Mouse (Mus musculus) embryonic facial prominence, embryonic 11.5 days (tissue): ENCODE measurements at regions not wholly inside any gene's neighbourhood (a gene's known extent, or its start where the extent isn't known, plus 50 kb on each side); places are given as distances from the start of the nearest gene placed in this dataset.

Source experiments
- ATAC-seq: fragments of 200-750 bp; cut with Nextera tagmentation; replicated peaks from 2 replicates; pipeline ENCODE4 v1.8.0; 2017; ENCODE audit warnings: low read depth; ENCODE audit not compliant: insufficient number of reproducible peaks, low FRiP score, low TSS enrichment
- DNase-seq: peaks from one replicate; pipeline ENCODE4 v3.0.0-alpha.2; 2015; ENCODE audit warnings: low spot score
- H3K27ac ChIP-seq: fragments of 300-500 bp; sonication (generic); replicated peaks from 2 replicates; pipeline ENCODE4 v1.5.1; 2014; ENCODE audit warnings: mild to moderate bottlenecking, low read depth, low read length, control low read depth
- H3K27me3 ChIP-seq: fragments of 300-500 bp; sonication (generic); 2 replicates; pipeline ENCODE4 v1.6.1; 2014; ENCODE audit warnings: mild to moderate bottlenecking, low read length, moderate library complexity, mixed read lengths; ENCODE audit not compliant: control insufficient read depth, insufficient read depth
- H3K36me3 ChIP-seq: fragments of 300-500 bp; sonication (generic); replicated peaks from 2 replicates; pipeline ENCODE4 v1.6.1; 2014; ENCODE audit warnings: low read depth, mild to moderate bottlenecking, low read length, moderate library complexity, mixed read lengths; ENCODE audit not compliant: control insufficient read depth, insufficient read depth
- H3K4me1 ChIP-seq: fragments of 300-500 bp; sonication (generic); 2 replicates; pipeline ENCODE4 v1.6.1; 2014; ENCODE audit warnings: low read length, mixed read lengths; ENCODE audit not compliant: control insufficient read depth, insufficient read depth
- H3K4me2 ChIP-seq: fragments of 300-500 bp; sonication (generic); 2 replicates; pipeline ENCODE4 v1.6.1; 2014; ENCODE audit warnings: low read depth, mild to moderate bottlenecking, control low read depth, low read length, moderate library complexity
- H3K4me3 ChIP-seq: fragments of 300-500 bp; sonication (generic); 2 replicates; pipeline ENCODE4 v1.5.1; 2014; ENCODE audit warnings: low read depth, low read length, control low read depth
- H3K9ac ChIP-seq: fragments of 300-500 bp; sonication (generic); replicated peaks from 2 replicates; pipeline ENCODE4 v1.6.1; 2014; ENCODE audit warnings: mild to moderate bottlenecking, control low read depth, low read length
- H3K9me3 ChIP-seq: fragments of 300-500 bp; sonication (generic); replicated peaks from 2 replicates; pipeline ENCODE4 v1.6.1; 2016; ENCODE audit warnings: mild to moderate bottlenecking, low read length, inconsistent platforms, mixed read lengths; ENCODE audit not compliant: control insufficient read depth
- WGBS: fragments of 180-500 bp; shearing (Covaris S2); extraction: QIAGEN DNeasy Blood & Tissue Kit; methylation state at CpG from one replicate; pipeline ENCODE4 v1.1.7; 2014; 5-methylcytosine and 5-hydroxymethylcytosine counted together

DNA sequence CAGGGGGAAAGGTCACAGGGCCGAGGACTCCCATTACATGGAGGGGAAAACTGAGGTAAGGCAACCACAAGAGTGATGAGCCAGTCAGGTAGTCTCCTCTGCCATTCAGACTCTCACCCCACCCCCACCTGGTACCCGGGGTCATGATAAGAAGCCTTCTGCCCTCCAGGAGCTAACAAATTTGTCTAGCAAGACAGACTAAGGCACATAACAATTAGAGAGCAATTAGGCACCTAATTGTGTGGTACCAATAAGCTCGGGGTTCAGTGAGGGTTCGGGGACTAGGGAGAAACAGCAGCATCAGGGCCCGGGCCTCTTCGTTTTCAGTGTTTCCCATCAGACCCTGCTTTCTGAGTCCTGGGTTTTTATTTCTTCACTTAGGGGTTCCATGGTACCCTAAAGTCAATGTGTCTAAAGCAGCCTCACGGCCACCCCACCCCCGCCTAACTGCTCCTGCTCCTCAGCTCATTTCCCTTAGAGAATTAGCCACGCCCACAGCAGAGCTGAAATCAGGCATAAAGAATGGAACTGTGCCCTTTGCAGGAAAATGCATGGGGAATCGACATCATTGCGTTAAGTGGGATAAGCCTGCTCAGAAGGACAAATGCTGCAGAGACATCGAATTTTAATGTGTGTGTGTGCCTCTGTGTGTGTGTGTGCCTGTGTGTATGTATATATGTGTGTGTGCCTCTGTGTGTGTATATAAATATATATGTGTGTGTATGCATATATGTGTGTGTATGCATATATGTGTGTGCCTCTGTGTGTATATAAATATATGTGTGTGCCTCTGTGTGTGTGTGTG, 249.3 kb downstream of the Cryba4 start:
- no peak overlapping the region for H3K9ac ChIP-seq
- H3K4me1 ChIP-seq = peaks cover 6% of the 10 kb centered on the region
- no peak overlapping the region for H3K4me3 ChIP-seq
- ATAC-seq (no peak), DNase-seq (no peak)
- no peaks in the 10 kb centered on the region for H3K27me3 ChIP-seq
- WGBS = 35% methylated on average over 12 of the region's 12 CpGs
- no peaks in the 10 kb centered on the region for H3K36me3 ChIP-seq
- H3K4me2 ChIP-seq = no peak overlapping the region
- H3K27ac ChIP-seq = no peak overlapping the region
- no peaks in the 10 kb centered on the region; the same call in 1 of the 2 replicates for H3K9me3 ChIP-seq

- ATAC-seq (no peak), DNase-seq (no peak)
- Histone ChIP-seq H3K9ac (no peak overlapping the region), H3K4me2 (no peak overlapping the region), H3K27ac (no peak overlapping the region), H3K4me1 (peaks cover 6% of the 10 kb centered on the region), H3K27me3 (no peaks in the 10 kb centered on the region), H3K4me3 (no peak overlapping the region), H3K36me3 (no peaks in the 10 kb centered on the region), H3K9me3 (no peaks in the 10 kb centered on the region; the same call in 1 of the 2 replicates)
- 79% methylated on average over 3 of the region's 3 CpGs for WGBS
Measured at GRCm38 (mm10) chr5:112004041-112004440, 248.3 kb downstream of the Cryba4 start.

GRCm38 (mm10) chr5:112012505-112013164, 239.7 kb downstream of the Cryba4 start:
- ATAC-seq = 0 out of 2 replicates have a peak, but pooled peaks have one; percentile 29

GRCm38 (mm10) chr5:112018925-112019324, 233.4 kb downstream of the Cryba4 start:
- Histone ChIP-seq H3K27me3 (no peaks in the 10 kb centered on the region), H3K36me3 (no peaks in the 10 kb centered on the region), H3K9ac (no peak overlapping the region), H3K27ac (no peak overlapping the region), H3K4me2 (no peak overlapping the region), H3K4me3 (no peak overlapping the region), H3K4me1 (no peaks in the 10 kb centered on the region), H3K9me3 (no peaks in the 10 kb centered on the region)
- ATAC-seq = no peak
- WGBS = 64% methylated on average over 7 of the region's 7 CpGs
- DNase-seq = no peak

More at GRCm38 (mm10) chr5:112012505-112013164, 239.7 kb downstream of the Cryba4 start:
- no peak overlapping the region for H3K4me3 ChIP-seq
- no peak overlapping the region; the same call in 1 of the 2 replicates for H3K9ac ChIP-seq
- 0 out of 2 replicates have a peak, but pooled peaks cover 5% of the 10 kb centered on the region for H3K4me1 ChIP-seq
- H3K36me3 ChIP-seq = no peaks in the 10 kb centered on the region
- H3K4me2 ChIP-seq = no peak overlapping the region
- no peaks in the 10 kb centered on the region for H3K27me3 ChIP-seq
- DNase-seq = no peak
- H3K9me3 ChIP-seq = no peaks in the 10 kb centered on the region
- 27% methylated on average over 9 of the region's 9 CpGs for WGBS
- H3K27ac ChIP-seq = no peak overlapping the region

DNA sequence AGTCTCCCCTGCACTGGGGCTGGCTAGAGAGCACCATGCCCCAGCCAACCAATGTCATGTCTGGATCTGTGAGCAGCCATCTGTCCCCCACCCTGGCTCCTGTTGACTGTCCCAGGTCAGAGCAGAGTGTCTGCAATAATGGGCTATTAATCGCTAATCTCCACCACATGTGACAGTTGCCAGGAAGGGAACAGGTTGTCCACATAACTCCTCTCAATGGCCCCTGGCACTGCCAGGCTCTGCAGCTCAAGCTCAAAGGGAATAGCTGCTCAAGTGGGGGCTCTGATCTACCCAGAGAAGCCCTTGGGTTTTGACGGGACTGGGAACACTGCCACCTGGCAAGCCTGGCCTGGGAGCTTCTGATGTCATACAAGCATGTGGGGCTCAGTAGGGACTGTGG, 231.4 kb downstream of the Cryba4 start:
- no peak for DNase-seq
- no peaks in the 10 kb centered on the region for H3K36me3 ChIP-seq
- no peak for ATAC-seq
- no peak overlapping the region for H3K9ac ChIP-seq
- no peak overlapping the region for H3K27ac ChIP-seq
- H3K4me1 ChIP-seq = no peaks in the 10 kb centered on the region
- H3K27me3 ChIP-seq = no peaks in the 10 kb centered on the region
- H3K4me3 ChIP-seq = no peak overlapping the region
- no peaks in the 10 kb centered on the region for H3K9me3 ChIP-seq
- WGBS = 60% methylated on average over 2 of the region's 2 CpGs
- no peak overlapping the region for H3K4me2 ChIP-seq

DNA sequence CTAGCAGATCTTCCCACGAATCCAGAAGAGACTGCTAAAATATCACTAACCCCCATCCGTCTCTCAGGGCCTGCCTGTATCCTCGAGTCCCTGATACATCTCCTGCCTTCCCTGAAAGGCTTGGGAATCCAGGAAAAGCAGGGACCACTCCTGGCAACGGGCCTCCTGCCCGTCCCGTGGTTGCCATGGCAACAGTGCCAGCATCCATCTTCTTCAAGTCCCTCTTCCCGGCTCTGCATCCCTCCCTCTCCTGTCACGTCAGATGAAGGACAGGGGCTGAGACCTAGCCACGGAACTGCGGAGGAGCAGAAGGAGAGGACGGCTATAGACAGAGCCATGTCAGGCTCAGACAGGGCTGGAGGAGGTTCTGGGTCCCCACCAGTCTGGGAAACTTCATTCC, 222.4 kb downstream of the Cryba4 start:
- Histone ChIP-seq H3K4me3 (no peak overlapping the region), H3K36me3 (no peaks in the 10 kb centered on the region), H3K9me3 (no peaks in the 10 kb centered on the region), H3K4me1 (no peaks in the 10 kb centered on the region), H3K27me3 (no peaks in the 10 kb centered on the region), H3K4me2 (no peak overlapping the region), H3K9ac (no peak overlapping the region), H3K27ac (no peak overlapping the region)
- ATAC-seq (no peak), DNase-seq (no peak)
- 47% methylated on average over 11 of the region's 11 CpGs for WGBS

DNA sequence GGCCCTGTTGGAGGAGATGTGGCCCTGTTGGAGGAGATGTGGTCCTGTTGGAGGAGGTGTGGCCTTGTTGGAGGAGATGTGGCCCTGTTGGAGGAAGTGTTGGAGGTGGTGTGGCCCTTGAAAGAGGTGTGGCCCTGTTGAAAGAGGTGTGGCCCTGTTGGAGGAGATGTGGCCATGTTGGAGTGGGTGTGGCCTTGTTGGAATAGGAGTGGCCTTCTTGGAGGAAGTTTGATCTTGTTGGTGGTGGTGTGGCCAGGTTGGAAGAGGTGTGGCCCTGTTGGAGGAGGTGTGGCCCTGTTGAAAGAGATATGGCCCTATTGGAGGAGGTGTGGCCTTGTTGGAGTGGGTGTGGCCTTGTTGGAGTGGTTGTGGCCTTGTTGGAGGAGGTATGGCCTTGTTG, 220.3 kb downstream of the Cryba4 start:
- H3K27me3 ChIP-seq = no peaks in the 10 kb centered on the region
- no peak for ATAC-seq
- H3K9ac ChIP-seq = no peak overlapping the region
- no peak overlapping the region for H3K4me2 ChIP-seq
- H3K4me3 ChIP-seq = no peak overlapping the region
- no peaks in the 10 kb centered on the region for H3K36me3 ChIP-seq
- no peaks in the 10 kb centered on the region; the same call in 1 of the 2 replicates for H3K4me1 ChIP-seq
- H3K27ac ChIP-seq = no peak overlapping the region
- DNase-seq = no peak
- H3K9me3 ChIP-seq = no peaks in the 10 kb centered on the region

GRCm38 (mm10) chr5:112035426-112035825, 216.9 kb downstream of the Cryba4 start:
- DNase-seq = no peak
- Histone ChIP-seq H3K9me3 (no peaks in the 10 kb centered on the region), H3K4me1 (no peaks in the 10 kb centered on the region; the same call in 1 of the 2 replicates), H3K9ac (no peak overlapping the region), H3K4me3 (no peak overlapping the region), H3K27me3 (no peaks in the 10 kb centered on the region), H3K4me2 (no peak overlapping the region), H3K36me3 (no peaks in the 10 kb centered on the region), H3K27ac (no peak overlapping the region)
- ATAC-seq = no peak
- 70% methylated on average over 8 of the region's 8 CpGs for WGBS
